Mouse (Mus musculus): ENCODE results near the gene Slc29a2. TPM values are rescaled to one million over a fixed set of nuclear protein-coding genes. Genes with fewer than 3 reads are reported as not detected.
"Not testable (repeated sequence)": the region's sequence is repeated elsewhere in the genome, so short reads cannot be mapped to it uniquely, and the experiment has no call there.

Gene Slc29a2
- polyA plus RNA-seq, 1 experiment from 2014 or later, result 5.8 TPM

DNA sequence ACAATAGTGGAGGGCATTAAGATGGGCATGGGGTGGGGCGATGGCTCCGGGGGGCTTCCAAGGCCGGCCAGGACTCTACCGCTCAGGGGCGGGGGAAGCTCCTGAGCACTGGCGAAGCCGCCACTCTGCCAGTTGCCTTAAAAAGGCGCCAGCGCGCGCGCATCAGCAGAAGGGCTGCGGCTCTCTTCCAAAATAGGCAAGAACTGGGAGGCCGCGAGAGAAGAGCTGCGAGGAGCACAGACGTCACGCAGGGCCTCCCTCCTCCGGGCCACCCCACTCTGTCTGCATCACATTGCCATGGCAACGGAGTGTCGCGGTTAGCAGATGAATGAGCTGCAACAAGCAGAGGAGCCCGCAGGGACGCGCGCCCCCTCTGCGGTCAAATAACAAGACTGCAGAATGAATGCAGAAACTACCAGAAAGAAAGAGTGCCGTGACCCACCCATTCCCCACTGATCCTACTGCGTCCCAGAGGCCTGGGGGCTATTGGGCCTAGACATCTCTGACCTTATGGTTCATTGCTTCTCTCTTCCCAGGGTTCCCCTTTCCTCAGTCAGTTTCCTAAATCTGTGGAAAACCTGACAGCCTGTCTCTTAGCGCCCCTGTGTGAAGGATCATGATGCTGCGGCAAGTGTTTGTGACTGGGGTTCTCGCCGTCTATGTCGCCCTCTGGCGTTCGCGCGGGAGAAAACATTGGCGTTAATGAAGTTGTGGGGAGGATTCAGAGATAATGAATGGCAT is 21.8 kb upstream of the Slc29a2 start:
- Histone ChIP-seq H3K4me1 (peaks cover 14% of the 10 kb centered on the region), H3K4me3 (peak overlapping the region; percentile 35), H3K9me3 (no peaks in the 10 kb centered on the region), H3K27ac (peak overlapping the region; percentile 66), H3K9ac (peak overlapping the region; percentile 64), H3K4me2 (peak overlapping the region; percentile 60), H3K27me3 (peaks cover 16% of the 10 kb centered on the region), H3K36me3 (no peaks in the 10 kb centered on the region)
- ATAC-seq (ENCODE audit: insufficient number of reproducible peaks, insufficient read depth, low FRiP score, low TSS enrichment, low read depth), result peak; percentile 82
- WGBS, result 1% methylated on average over 39 of the region's 39 CpGs

DNA sequence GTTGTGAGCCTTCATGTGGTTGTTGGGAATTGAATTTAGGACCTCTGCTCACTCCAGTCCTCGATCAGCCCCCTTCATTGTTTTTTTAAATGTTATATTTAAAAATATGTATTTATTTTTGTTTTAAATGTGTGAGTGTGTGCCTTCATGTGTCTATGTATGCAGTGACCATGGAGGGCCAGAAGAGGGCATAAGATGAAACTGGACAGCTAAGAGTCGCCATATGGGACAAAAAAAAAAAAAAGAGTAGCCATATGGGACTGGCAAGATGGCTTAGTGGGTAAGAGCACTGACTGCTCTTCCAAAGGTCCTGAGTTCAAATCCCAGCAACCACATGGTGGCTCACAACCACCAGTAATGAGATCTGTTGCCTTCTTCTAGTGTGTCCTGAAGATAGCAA is 20.0 kb upstream of the Slc29a2 start:
- 61% methylated on average over 2 of the region's 2 CpGs for WGBS

DNA sequence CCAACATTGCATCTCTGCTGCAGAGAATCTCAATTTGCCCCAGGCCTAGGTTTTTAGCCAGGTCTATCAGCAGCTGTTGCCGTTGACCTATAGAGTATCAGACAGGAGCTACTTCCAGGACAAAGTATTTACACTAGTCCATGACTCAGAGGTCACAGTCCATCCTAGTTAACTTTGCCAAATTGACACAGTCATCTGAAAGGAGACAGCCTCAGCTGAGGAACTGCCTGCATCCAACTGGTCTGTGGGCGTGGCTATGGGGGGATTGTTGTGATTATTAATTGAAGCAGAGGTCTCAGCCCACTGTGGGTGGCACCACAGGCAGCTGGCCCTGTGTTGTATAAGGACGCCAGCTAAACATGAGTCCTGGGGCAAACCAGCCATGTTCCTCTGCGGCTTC is 18.7 kb upstream of the Slc29a2 start:
- H3K4me3 ChIP-seq, result no peak overlapping the region
- peaks cover 14% of the 10 kb centered on the region for H3K4me1 ChIP-seq
- H3K9ac ChIP-seq, result no peak overlapping the region
- ATAC-seq (ENCODE audit: insufficient number of reproducible peaks, insufficient read depth, low FRiP score, low TSS enrichment, low read depth), result no peak
- no peak overlapping the region for H3K4me2 ChIP-seq
- no peaks in the 10 kb centered on the region for H3K36me3 ChIP-seq
- H3K27ac ChIP-seq, result no peak overlapping the region
- H3K9me3 ChIP-seq, result no peaks in the 10 kb centered on the region
- WGBS, result 67% methylated on average over 4 of the region's 4 CpGs
- H3K27me3 ChIP-seq, result peaks cover 4% of the 10 kb centered on the region; the same call in 1 of the 2 replicates

More for the DNA sequence above, 20.0 kb upstream of the Slc29a2 start:
- H3K36me3 ChIP-seq; H3K4me2 ChIP-seq; H3K27ac ChIP-seq; H3K9ac ChIP-seq; ATAC-seq (ENCODE audit: insufficient number of reproducible peaks, insufficient read depth, low FRiP score, low TSS enrichment, low read depth); H3K4me3 ChIP-seq; H3K9me3 ChIP-seq: not testable (repeated sequence)
- Histone ChIP-seq H3K4me1 (peaks cover 14% of the 10 kb centered on the region), H3K27me3 (peaks cover 13% of the 10 kb centered on the region)

DNA sequence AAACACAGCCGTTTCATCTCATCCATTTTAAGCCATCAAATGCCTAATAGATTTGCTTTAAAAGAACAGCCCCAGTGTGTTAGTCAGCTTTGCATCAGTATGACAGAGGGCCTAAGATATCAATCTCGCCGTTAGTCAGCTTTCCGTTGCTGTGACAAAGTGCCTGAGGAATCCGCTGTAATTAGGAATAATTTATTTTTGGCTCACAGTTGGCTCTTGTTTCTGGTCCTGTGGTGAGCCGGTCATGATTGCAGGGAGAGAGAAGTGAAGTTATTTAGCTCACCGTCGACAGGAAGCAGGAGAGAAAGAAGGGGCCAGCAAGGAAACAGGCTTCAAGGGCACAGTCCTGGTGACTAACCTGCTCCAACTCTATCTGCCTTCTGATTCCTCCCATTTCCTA is 10.5 kb upstream of the Slc29a2 start:
- no peak overlapping the region for H3K4me2 ChIP-seq
- no peak overlapping the region for H3K4me3 ChIP-seq
- H3K9ac ChIP-seq, result no peak overlapping the region
- no peaks in the 10 kb centered on the region for H3K9me3 ChIP-seq
- H3K4me1 ChIP-seq, result peaks cover 10% of the 10 kb centered on the region
- 69% methylated on average over 8 of the region's 8 CpGs for WGBS
- H3K36me3 ChIP-seq, result no peaks in the 10 kb centered on the region
- ATAC-seq (ENCODE audit: insufficient number of reproducible peaks, insufficient read depth, low FRiP score, low TSS enrichment, low read depth), result no peak
- no peaks in the 10 kb centered on the region for H3K27me3 ChIP-seq
- H3K27ac ChIP-seq, result no peak overlapping the region

DNA sequence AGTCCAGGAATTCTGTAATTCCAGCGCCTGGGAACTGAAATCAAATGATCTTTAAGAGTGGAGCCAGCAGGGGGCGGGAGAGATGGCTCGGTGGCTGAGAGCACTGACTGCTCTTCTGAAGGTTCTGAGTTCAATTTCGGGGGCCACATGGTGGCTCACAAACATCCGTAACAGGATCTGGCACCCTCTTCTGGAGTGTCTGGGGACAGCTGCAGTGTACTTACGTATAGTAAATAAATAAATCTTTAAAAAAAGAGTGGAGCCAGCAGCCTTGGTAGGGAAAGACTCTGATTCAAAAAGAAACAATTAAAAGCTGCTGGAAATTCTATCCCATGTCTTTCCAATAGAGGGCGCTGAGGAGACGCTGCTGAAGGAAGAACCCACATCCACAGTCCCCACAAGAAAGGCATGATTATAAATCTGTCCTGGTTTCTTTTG is 8.7 kb upstream of the Slc29a2 start:
- no peak overlapping the region for H3K27ac ChIP-seq
- H3K4me3 ChIP-seq, result no peak overlapping the region
- H3K27me3 ChIP-seq, result no peaks in the 10 kb centered on the region
- no peak overlapping the region for H3K9ac ChIP-seq
- no peaks in the 10 kb centered on the region for H3K36me3 ChIP-seq
- no peaks in the 10 kb centered on the region for H3K9me3 ChIP-seq
- peaks cover 10% of the 10 kb centered on the region for H3K4me1 ChIP-seq
- ATAC-seq (ENCODE audit: insufficient number of reproducible peaks, insufficient read depth, low FRiP score, low TSS enrichment, low read depth), result no peak
- WGBS, result 13% methylated on average over 8 of the region's 8 CpGs
- no peak overlapping the region for H3K4me2 ChIP-seq

DNA sequence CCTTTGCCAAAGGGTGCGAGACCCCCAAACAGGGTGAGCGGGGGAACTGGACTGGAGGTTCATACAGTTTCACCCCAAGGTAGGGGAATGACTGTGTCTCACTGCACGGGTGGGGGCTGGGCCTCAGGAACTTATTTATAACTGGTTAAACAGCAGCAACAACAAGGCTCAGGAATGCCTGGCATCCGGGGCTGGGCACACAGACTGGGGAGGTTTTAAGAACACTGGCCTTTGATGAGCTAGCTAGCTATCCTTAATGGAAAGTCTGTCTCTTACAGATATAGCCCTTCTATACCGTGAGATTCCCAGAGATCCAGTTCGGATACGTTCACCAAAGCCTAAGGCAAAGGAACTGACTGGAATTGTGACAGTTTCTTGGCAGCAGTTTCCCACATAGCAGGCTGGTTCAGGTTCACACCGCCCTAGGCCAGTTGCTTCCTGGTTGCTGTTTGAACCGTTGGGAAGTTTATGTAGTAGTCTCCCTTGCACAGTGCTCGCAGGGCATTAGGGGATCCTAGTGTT is 7.4 kb upstream of the Slc29a2 start:
- WGBS, result 30% methylated on average over 10 of the region's 10 CpGs

DNA sequence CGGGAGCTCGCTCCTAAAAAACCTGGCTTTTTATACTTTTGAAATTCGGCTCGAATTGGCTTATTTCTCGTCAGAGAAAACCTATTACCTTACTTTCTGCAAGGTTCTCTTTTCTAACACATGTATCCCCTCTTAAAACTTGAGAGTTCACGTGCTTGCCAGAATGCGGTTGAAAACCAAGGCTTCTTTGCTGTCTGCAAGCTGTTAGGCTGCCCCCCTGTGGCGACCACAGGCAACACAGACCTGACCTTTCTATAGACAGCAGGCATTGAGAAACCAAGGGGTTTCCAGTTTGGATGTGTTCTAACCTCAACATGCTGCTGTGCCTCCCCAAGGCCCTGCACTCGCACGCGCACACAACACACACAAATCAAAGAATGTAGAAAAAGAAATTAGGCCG is 6.9 kb upstream of the Slc29a2 start:
- no peak for ATAC-seq (ENCODE audit: insufficient number of reproducible peaks, insufficient read depth, low FRiP score, low TSS enrichment, low read depth)
- Histone ChIP-seq H3K27ac (peak overlapping the region; percentile 76), H3K4me1 (peaks cover 10% of the 10 kb centered on the region), H3K4me2 (peak overlapping the region; percentile 45), H3K4me3 (no peak overlapping the region), H3K27me3 (no peaks in the 10 kb centered on the region), H3K9me3 (no peaks in the 10 kb centered on the region), H3K9ac (0 out of 2 replicates have a peak overlapping the region, but pooled peaks have one; percentile 36), H3K36me3 (no peaks in the 10 kb centered on the region)
- 19% methylated on average over 12 of the region's 12 CpGs for WGBS

More for the DNA sequence above, 7.4 kb upstream of the Slc29a2 start:
- H3K4me1 ChIP-seq, result peaks cover 10% of the 10 kb centered on the region
- no peak for ATAC-seq (ENCODE audit: insufficient number of reproducible peaks, insufficient read depth, low FRiP score, low TSS enrichment, low read depth)
- peak overlapping the region; percentile 36; the same call in 1 of the 2 replicates for H3K9ac ChIP-seq
- H3K9me3 ChIP-seq, result no peaks in the 10 kb centered on the region
- H3K4me2 ChIP-seq, result peak overlapping the region; percentile 45
- H3K27me3 ChIP-seq, result no peaks in the 10 kb centered on the region
- H3K36me3 ChIP-seq, result no peaks in the 10 kb centered on the region
- H3K4me3 ChIP-seq, result no peak overlapping the region
- peak overlapping the region; percentile 76 for H3K27ac ChIP-seq

DNA sequence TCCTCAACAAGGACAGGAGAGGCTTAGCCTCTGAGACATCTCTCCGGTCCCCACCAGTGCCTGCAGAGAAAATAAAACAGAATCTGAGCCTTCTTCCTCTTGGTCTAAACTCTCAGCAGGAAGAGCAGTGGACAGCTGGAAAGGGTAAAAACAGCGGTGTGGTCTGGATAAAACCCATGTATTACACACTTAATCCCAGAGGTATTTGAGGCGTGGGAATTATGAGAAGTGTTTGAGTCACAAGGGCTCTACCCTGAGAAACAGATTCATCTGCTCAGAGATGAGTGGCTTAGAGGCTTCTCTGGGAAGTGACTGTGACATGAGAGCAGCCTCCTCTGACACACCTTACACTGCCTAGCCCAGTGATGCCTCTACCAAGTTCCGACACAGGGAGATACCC is 6.0 kb upstream of the Slc29a2 start:
- H3K9ac ChIP-seq, result no peak overlapping the region
- WGBS, result 79% methylated on average over 4 of the region's 4 CpGs
- no peak overlapping the region for H3K4me3 ChIP-seq
- ATAC-seq (ENCODE audit: insufficient number of reproducible peaks, insufficient read depth, low FRiP score, low TSS enrichment, low read depth), result no peak
- peaks cover 10% of the 10 kb centered on the region for H3K4me1 ChIP-seq
- no peaks in the 10 kb centered on the region for H3K36me3 ChIP-seq
- H3K27me3 ChIP-seq, result no peaks in the 10 kb centered on the region
- H3K9me3 ChIP-seq, result no peaks in the 10 kb centered on the region
- no peak overlapping the region for H3K4me2 ChIP-seq
- no peak overlapping the region for H3K27ac ChIP-seq

DNA sequence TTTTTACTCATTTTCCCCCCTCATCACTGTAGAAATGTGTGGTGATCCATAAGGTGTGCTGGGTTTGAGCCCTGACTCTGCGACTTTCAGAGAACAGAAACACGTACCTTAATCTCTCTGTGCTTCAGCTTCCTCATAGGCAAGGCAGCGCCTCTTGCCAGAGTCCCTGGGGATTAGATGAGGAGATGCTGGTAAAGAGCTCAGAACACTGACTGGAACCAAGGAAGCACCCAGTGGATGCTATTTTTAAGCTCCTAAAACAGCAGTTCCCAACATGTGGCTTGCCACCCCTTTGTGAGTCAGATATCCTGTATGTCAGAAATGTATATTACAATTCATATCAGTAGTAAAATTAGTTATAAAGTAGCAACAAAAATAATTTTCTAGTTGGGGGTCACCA is 5.5 kb upstream of the Slc29a2 start:
- Histone ChIP-seq H3K9ac (no peak overlapping the region), H3K4me2 (no peak overlapping the region)
- 85% methylated on average over 3 of the region's 3 CpGs for WGBS

DNA sequence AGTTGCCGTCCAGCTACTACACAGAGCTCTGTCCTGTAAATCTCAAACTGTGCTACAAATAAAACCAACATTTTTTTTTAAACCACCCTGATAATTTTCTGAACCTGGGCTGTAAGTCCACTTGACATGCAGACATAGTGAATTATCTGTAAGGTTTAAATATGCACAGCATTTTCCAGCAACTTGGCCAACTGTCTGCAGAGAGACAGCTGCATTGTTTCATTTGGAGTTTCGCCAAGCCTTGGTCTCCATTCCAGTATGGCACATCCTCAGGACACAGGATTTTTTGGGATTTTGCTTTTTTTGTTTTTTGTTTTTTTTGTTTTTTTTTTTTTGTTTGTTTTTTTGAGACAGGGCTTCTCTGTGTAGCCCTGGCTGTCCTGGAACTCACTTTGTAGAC is 2.2 kb upstream of the Slc29a2 start:
- 82% methylated on average over 2 of the region's 2 CpGs for WGBS

More for the DNA sequence above, 5.5 kb upstream of the Slc29a2 start:
- no peak for ATAC-seq (ENCODE audit: insufficient number of reproducible peaks, insufficient read depth, low FRiP score, low TSS enrichment, low read depth)
- peaks cover 10% of the 10 kb centered on the region for H3K4me1 ChIP-seq
- no peaks in the 10 kb centered on the region for H3K36me3 ChIP-seq
- H3K27me3 ChIP-seq, result no peaks in the 10 kb centered on the region
- no peak overlapping the region for H3K4me3 ChIP-seq
- H3K9me3 ChIP-seq, result no peaks in the 10 kb centered on the region
- H3K27ac ChIP-seq, result no peak overlapping the region

DNA sequence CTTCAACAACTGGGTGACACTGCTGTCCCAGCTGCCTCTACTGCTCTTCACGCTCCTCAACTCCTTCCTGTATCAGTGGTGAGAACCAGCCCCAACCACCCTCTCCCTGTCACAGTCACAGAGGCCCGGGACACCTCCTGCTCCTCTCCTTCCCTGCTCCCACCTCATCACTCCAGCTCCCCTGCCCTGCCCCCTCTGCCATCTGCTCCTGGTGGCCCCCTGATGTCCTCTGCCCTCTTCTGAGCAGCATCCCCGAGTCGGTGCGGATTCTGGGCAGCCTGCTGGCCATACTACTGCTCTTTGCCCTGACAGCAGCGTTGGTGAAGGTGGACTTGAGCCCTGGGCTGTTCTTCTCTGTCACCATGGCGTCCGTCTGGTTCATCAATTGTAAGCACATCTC is 2.5 kb downstream of the Slc29a2 start:
- Histone ChIP-seq H3K36me3 (peaks cover 38% of the 10 kb centered on the region), H3K9ac (no peak overlapping the region), H3K27me3 (no peaks in the 10 kb centered on the region), H3K4me2 (no peak overlapping the region), H3K9me3 (no peaks in the 10 kb centered on the region), H3K27ac (no peak overlapping the region), H3K4me1 (peaks cover 13% of the 10 kb centered on the region), H3K4me3 (no peak overlapping the region)
- WGBS, result 92% methylated on average over 8 of the region's 8 CpGs
- no peak for ATAC-seq (ENCODE audit: insufficient number of reproducible peaks, insufficient read depth, low FRiP score, low TSS enrichment, low read depth)

More for the DNA sequence above, 2.2 kb upstream of the Slc29a2 start:
- H3K27me3 ChIP-seq, result no peaks in the 10 kb centered on the region
- H3K4me3 ChIP-seq, result no peak overlapping the region
- no peaks in the 10 kb centered on the region for H3K9me3 ChIP-seq
- H3K4me1 ChIP-seq, result peaks cover 15% of the 10 kb centered on the region
- no peak for ATAC-seq (ENCODE audit: insufficient number of reproducible peaks, insufficient read depth, low FRiP score, low TSS enrichment, low read depth)
- H3K27ac ChIP-seq, result no peak overlapping the region
- no peak overlapping the region for H3K9ac ChIP-seq
- no peaks in the 10 kb centered on the region for H3K36me3 ChIP-seq
- H3K4me2 ChIP-seq, result no peak overlapping the region

DNA sequence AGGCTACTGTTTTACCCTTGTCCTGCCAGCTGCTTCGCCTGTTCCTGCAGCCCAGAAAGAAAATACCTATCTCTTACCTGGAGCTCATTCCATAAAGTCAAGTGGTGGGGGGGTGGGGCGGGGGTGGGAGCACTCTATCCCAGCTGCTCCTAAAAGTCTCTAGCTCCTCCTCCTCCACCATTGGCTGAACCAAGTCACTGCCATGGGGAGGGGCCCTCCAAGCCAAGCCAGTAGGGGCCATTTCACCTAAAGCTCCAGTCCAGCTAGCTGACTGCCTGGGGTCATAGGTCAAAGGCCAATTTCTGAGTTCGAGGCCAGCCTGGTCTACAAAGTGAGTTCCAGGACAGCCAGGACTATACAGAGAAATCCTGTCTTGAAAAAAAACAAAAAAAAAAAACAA is 9.0 kb downstream of the Slc29a2 start:
- Histone ChIP-seq H3K27ac (no peak overlapping the region), H3K9ac (no peak overlapping the region), H3K36me3 (peaks cover 41% of the 10 kb centered on the region), H3K27me3 (no peaks in the 10 kb centered on the region), H3K4me1 (peaks cover 6% of the 10 kb centered on the region; the same call in 1 of the 2 replicates), H3K4me3 (no peak overlapping the region), H3K9me3 (no peaks in the 10 kb centered on the region), H3K4me2 (no peak overlapping the region)
- 74% methylated on average over 3 of the region's 3 CpGs for WGBS
- ATAC-seq (ENCODE audit: insufficient number of reproducible peaks, insufficient read depth, low FRiP score, low TSS enrichment, low read depth), result no peak

Measured in embryonic facial prominence, embryonic 13.5 days (tissue).